Mouse (Mus musculus) adrenal gland, postnatal 25 days (tissue): ENCODE results near the gene Cenpu. TPM values are rescaled to one million over a fixed set of nuclear protein-coding genes. Genes with fewer than 3 reads are reported as not detected.
A peak's percentile ranks its signal among the peaks of the same experiment; 100 is the strongest.

Source experiments
- DNase-seq: peaks from one replicate; pipeline ENCODE4 v3.0.0; 2021; ENCODE audit warnings: mixed read lengths
- total RNA-seq: library from RNA; stranded (reverse); gene quantifications from 2 replicates; pipeline ENCODE4 v1.2.3, GENCODE M21; 2021

Gene Cenpu
- total RNA-seq, 1 experiment from 2014 or later: 1.2 TPM

GRCm38 (mm10) chr8:46599314-46599904, 47.6 kb downstream of the Cenpu start:
- DNase-seq: no peak

- DNase-seq: no peak
These were observed 49.3 kb downstream of the Cenpu start for GRCm38 (mm10) chr8:46600959-46601707.

- no peak for DNase-seq
These were observed 51.8 kb downstream of the Cenpu start for GRCm38 (mm10) chr8:46603587-46603986.

- DNase-seq: no peak
These were observed 55.1 kb downstream of the Cenpu start for GRCm38 (mm10) chr8:46606930-46607329.

- no peak for DNase-seq
These were observed 59.7 kb downstream of the Cenpu start for GRCm38 (mm10) chr8:46611557-46611956.

- no peak for DNase-seq
These were observed 61.1 kb downstream of the Cenpu start for GRCm38 (mm10) chr8:46612913-46613312.

- no peak for DNase-seq
These were observed 61.5 kb downstream of the Cenpu start for GRCm38 (mm10) chr8:46613377-46613776.

- DNase-seq: no peak
These were observed 64.1 kb downstream of the Cenpu start for GRCm38 (mm10) chr8:46615936-46616335.

GRCm38 (mm10) chr8:46616879-46617689, 65.3 kb downstream of the Cenpu start, which contains the start of the genes Primpol and Casp3:
TSS of gene Primpol (minus strand) at chr8:46617212.
TSS of gene Casp3 (plus strand) at chr8:46617291.
- peak; percentile 99 for DNase-seq

GRCm38 (mm10) chr8:46617690-46618620, 66.1 kb downstream of the Cenpu start:
- DNase-seq: no peak

- DNase-seq: no peak
These were observed 67.0 kb downstream of the Cenpu start for GRCm38 (mm10) chr8:46618639-46619320.

- DNase-seq: no peak
These were observed 70.8 kb downstream of the Cenpu start for GRCm38 (mm10) chr8:46622446-46623270.

- DNase-seq: no peak
These were observed 73.3 kb downstream of the Cenpu start for GRCm38 (mm10) chr8:46625166-46625565.

GRCm38 (mm10) chr8:46626642-46627041, 74.8 kb downstream of the Cenpu start:
- no peak for DNase-seq

GRCm38 (mm10) chr8:46627881-46628280, 76.1 kb downstream of the Cenpu start:
- no peak for DNase-seq

- DNase-seq: no peak
These were observed 76.8 kb downstream of the Cenpu start for GRCm38 (mm10) chr8:46628645-46629044.
